Mouse (Mus musculus) ES-Bruce4 (cell line): ENCODE measurements at regions not wholly inside any gene's neighbourhood (a gene's known extent, or its start where the extent isn't known, plus 50 kb on each side); places are given as distances from the start of the nearest gene placed in this dataset.

Experiments used
- H3K27ac ChIP-seq: 2 replicates; pipeline ENCODE4 v1.5.1; 2012; ENCODE audit warnings: low read length, inconsistent platforms; ENCODE audit not compliant: insufficient read depth
- H3K27me3 ChIP-seq: 2 replicates; pipeline ENCODE4 v1.6.1; 2012; ENCODE audit warnings: mild to moderate bottlenecking, low read length, inconsistent platforms; ENCODE audit not compliant: control insufficient read depth, poor library complexity, insufficient read depth, severe bottlenecking
- H3K36me3 ChIP-seq: 2 replicates; pipeline ENCODE4 v1.6.1; 2012; ENCODE audit warnings: inconsistent platforms, mild to moderate bottlenecking, low read length, moderate library complexity; ENCODE audit not compliant: control insufficient read depth, poor library complexity, insufficient read depth, severe bottlenecking
- H3K4me1 ChIP-seq: one replicate; pipeline ENCODE4 v1.8.1; 2011; ENCODE audit warnings: low read length; ENCODE audit not compliant: control insufficient read depth, insufficient read depth
- H3K4me3 ChIP-seq: 2 replicates; pipeline ENCODE4 v1.5.1; 2011; ENCODE audit warnings: low read depth, mild to moderate bottlenecking, low read length
- H3K9ac ChIP-seq: 2 replicates; pipeline ENCODE4 v1.6.1; 2012; ENCODE audit warnings: low read depth, mild to moderate bottlenecking, inconsistent platforms; ENCODE audit not compliant: poor library complexity, severe bottlenecking
- H3K9me3 ChIP-seq: replicated peaks from 2 replicates; pipeline ENCODE4 v1.6.1; 2012; ENCODE audit warnings: mild to moderate bottlenecking, low read length, inconsistent platforms; ENCODE audit not compliant: control insufficient read depth, poor library complexity, insufficient read depth, severe bottlenecking
- CTCF ChIP-seq: IDR thresholded peaks from one replicate; pipeline ENCODE4 v1.8.1; 2011; ENCODE audit warnings: low read depth, low read length
- EP300 ChIP-seq: IDR thresholded peaks from 2 replicates; pipeline ENCODE4 v1.6.1; 2011; ENCODE audit warnings: low read depth, low read length; ENCODE audit not compliant: insufficient read depth
- POLR2A ChIP-seq: IDR thresholded peaks from one replicate; pipeline ENCODE4 v1.8.1; 2011; ENCODE audit warnings: low read length; ENCODE audit not compliant: insufficient read depth

DNA sequence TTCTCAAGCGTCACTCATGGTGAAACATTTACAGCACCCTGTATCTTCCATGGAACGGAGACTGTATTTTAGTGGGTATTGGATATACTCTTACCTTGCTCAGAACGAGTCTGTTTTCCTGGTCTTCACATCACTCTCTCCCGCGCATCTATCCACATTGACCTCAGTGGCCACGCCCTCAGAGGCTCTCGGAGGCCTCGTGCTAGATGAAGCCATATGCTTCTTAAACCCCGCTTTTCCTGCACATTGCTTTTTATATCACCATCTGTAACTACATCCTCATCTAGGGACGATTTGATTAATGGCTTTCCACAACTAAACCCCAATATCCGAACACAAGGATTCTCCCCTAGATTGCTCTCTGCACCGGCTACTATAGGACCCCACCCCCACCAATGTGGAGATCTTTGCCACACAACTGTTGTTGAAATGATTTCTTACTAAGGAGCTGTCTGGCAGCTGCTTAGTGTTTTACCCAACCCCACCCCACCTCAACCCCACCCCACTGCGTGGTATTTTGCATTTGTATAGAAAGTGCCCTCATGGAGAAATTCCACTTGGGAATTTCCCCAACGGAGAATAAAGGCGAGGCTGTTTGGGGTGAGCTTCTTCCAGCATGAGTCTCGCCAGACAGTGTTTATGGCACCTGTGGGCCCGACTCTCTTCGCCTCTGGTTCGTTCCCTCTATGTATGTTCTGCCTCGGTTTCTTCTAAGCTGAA lies 59.2 kb upstream of the Krr1 start:
- Histone ChIP-seq H3K9me3 (peaks cover 29% of the 10 kb centered on the region), H3K27me3 (no peaks in the 10 kb centered on the region), H3K4me3 (no peak overlapping the region), H3K36me3 (no peaks in the 10 kb centered on the region), H3K4me1 (no peaks in the 10 kb centered on the region), H3K27ac (peak overlapping the region; percentile 87), H3K9ac (no peak overlapping the region)
- TF ChIP-seq CTCF (no peak), EP300 (no peak), POLR2A (no peak)

- TF ChIP-seq POLR2A (no peak), CTCF (no peak), EP300 (no peak)
Observed at GRCm38 (mm10) chr10:111914231-111914630, 58.2 kb upstream of the Krr1 start.

GRCm38 (mm10) chr10:111918071-111918507 lies 54.4 kb upstream of the Krr1 start:
- Histone ChIP-seq H3K36me3 (no peaks in the 10 kb centered on the region), H3K9me3 (no peaks in the 10 kb centered on the region)

More at GRCm38 (mm10) chr10:111914231-111914630, 58.2 kb upstream of the Krr1 start:
- no peaks in the 10 kb centered on the region for H3K27me3 ChIP-seq
- no peak overlapping the region for H3K4me3 ChIP-seq
- no peaks in the 10 kb centered on the region for H3K4me1 ChIP-seq
- peaks cover 29% of the 10 kb centered on the region for H3K9me3 ChIP-seq
- no peaks in the 10 kb centered on the region for H3K36me3 ChIP-seq
- H3K27ac ChIP-seq, result peak overlapping the region; percentile 82; the same call in 1 of the 2 replicates
- H3K9ac ChIP-seq, result no peak overlapping the region

DNA sequence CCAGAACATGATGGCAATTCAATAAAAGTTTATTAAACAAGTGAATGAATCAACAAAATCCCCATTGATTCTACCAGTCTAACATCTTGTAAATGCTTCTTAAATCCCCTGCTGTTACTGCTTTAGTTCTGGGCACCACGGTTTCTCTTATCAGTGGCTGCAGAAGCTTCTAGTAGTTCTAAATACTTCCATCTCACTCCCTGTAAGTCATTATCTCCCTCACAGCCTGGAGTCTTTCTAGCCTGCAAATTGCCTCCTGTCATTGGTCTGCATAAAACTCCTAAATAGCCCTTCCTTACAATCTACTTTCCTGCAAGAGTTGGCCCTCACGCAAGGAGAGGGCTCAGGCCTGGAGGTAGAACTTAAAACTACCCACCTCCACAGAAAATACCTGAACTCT lies 53.0 kb upstream of the Krr1 start:
- no peak overlapping the region for H3K9ac ChIP-seq
- no peaks in the 10 kb centered on the region for H3K27me3 ChIP-seq
- TF ChIP-seq CTCF (no peak), POLR2A (no peak), EP300 (no peak)
- H3K36me3 ChIP-seq, result no peaks in the 10 kb centered on the region
- H3K27ac ChIP-seq, result no peak overlapping the region
- H3K9me3 ChIP-seq, result no peaks in the 10 kb centered on the region
- no peaks in the 10 kb centered on the region for H3K4me1 ChIP-seq
- H3K4me3 ChIP-seq, result no peak overlapping the region

More at GRCm38 (mm10) chr10:111918071-111918507, 54.4 kb upstream of the Krr1 start:
- no peak overlapping the region for H3K4me3 ChIP-seq
- H3K9ac ChIP-seq, result no peak overlapping the region
- H3K4me1 ChIP-seq, result no peaks in the 10 kb centered on the region
- TF ChIP-seq CTCF, result no peak
- TF ChIP-seq POLR2A, result no peak
- TF ChIP-seq EP300, result no peak
- H3K27ac ChIP-seq, result no peak overlapping the region
- H3K27me3 ChIP-seq, result no peaks in the 10 kb centered on the region

DNA sequence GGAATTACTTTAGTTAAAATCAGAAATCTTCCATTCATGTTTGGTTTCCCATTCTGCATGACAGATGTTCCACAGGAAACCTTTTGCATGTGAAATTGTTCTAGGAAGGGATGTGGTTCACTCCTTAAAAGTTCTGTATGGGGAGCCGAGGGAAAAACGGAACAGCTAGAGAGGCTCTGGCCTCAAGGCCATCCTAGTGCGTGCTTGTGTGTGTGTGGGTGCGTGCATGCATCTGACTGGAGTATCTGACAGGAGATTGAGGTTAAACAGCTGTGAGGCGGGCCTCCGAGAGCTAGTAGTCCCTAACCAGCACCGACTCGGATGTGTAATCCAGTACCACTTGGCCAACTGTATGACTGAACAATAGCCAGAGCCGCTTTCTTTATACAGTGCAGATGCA lies 51.0 kb upstream of the Krr1 start:
- Histone ChIP-seq H3K9ac (no peak overlapping the region), H3K4me1 (no peaks in the 10 kb centered on the region)

More for the DNA sequence above, 51.0 kb upstream of the Krr1 start:
- no peaks in the 10 kb centered on the region for H3K9me3 ChIP-seq
- H3K27ac ChIP-seq, result no peak overlapping the region
- TF ChIP-seq POLR2A (no peak), EP300 (no peak), CTCF (no peak)
- H3K36me3 ChIP-seq, result no peaks in the 10 kb centered on the region
- no peak overlapping the region for H3K4me3 ChIP-seq
- no peaks in the 10 kb centered on the region for H3K27me3 ChIP-seq
